Mouse (Mus musculus) small intestine, adult 2 months (tissue): ENCODE measurements around the gene 1700025G04Rik. TPM values are rescaled to one million over a fixed set of nuclear protein-coding genes. Genes with fewer than 3 reads are reported as not detected.
"Not testable (repeated sequence)": the region's sequence is repeated elsewhere in the genome, so short reads cannot be mapped to it uniquely, and the experiment has no call there.

Experiments
- H3K27ac ChIP-seq: fragments of 200-500 bp; 2 replicates; pipeline ENCODE4 v1.5.1; 2012; ENCODE audit warnings: low read depth, low read length, control low read depth, inconsistent platforms; ENCODE audit not compliant: insufficient read depth
- H3K27me3 ChIP-seq: fragments of 200-500 bp; 2 replicates; pipeline ENCODE4 v1.6.1; 2012; ENCODE audit warnings: mild to moderate bottlenecking, moderate library complexity, low read length, inconsistent platforms; ENCODE audit not compliant: control insufficient read depth, insufficient read depth
- H3K36me3 ChIP-seq: fragments of 200-500 bp; 2 replicates; pipeline ENCODE4 v1.6.1; 2012; ENCODE audit warnings: mild to moderate bottlenecking, low read length, control low read depth, inconsistent platforms; ENCODE audit not compliant: control insufficient read depth, insufficient read depth
- H3K4me1 ChIP-seq: fragments of 200-500 bp; 2 replicates; pipeline ENCODE4 v1.6.1; 2012; ENCODE audit warnings: low read length, inconsistent platforms, mixed read lengths; ENCODE audit not compliant: control insufficient read depth, insufficient read depth, insufficient read length
- H3K4me3 ChIP-seq: fragments of 200-500 bp; 2 replicates; pipeline ENCODE4 v1.5.1; 2012; ENCODE audit warnings: low read depth, mild to moderate bottlenecking, control low read depth, inconsistent platforms, low read length, moderate library complexity
- CTCF ChIP-seq: fragments of 200-500 bp; IDR thresholded peaks from 2 replicates; pipeline ENCODE4 v1.5.1; 2012; ENCODE audit warnings: low read depth, mild to moderate bottlenecking, control low read depth, inconsistent platforms, low read length, moderate library complexity, mixed read lengths; ENCODE audit not compliant: insufficient replicate concordance, insufficient read length; ENCODE audit errors: extremely low read depth
- POLR2A ChIP-seq: fragments of 200-500 bp; IDR thresholded peaks from 2 replicates; pipeline ENCODE4 v1.6.1; 2012; ENCODE audit warnings: low read depth, mild to moderate bottlenecking, control low read depth, inconsistent platforms, low read length, moderate library complexity
- WGBS: fragments of 180-500 bp; shearing (Covaris S2); methylation state at CpG from one replicate; pipeline ENCODE4 v1.1.7; 2018; 5-methylcytosine and 5-hydroxymethylcytosine counted together
- polyA plus RNA-seq: library from polyadenylated mRNA; depleted of rRNA; stranded (reverse); fragments of >200 nt; gene quantifications from 2 replicates; pipeline ENCODE4 v1.2.3, GENCODE M21; 2012

Gene 1700025G04Rik
- polyA plus RNA-seq, 1 experiment: 1.8 TPM

- Histone ChIP-seq H3K27ac (no peak overlapping the region), H3K27me3 (no peaks in the 10 kb centered on the region), H3K36me3 (peaks cover 33% of the 10 kb centered on the region), H3K4me1 (peaks cover 5% of the 10 kb centered on the region; the same call in 1 of the 2 replicates), H3K4me3 (no peak overlapping the region)
- WGBS: 84% methylated on average over 7 of the region's 7 CpGs
- TF ChIP-seq POLR2A (no peak), CTCF (no peak)
Measured at GRCm38 (mm10) chr1:151819190-151819589, 270.7 kb downstream of the 1700025G04Rik start.

GRCm38 (mm10) chr1:151816051-151816450 lies 273.9 kb downstream of the 1700025G04Rik start:
- 87% methylated on average over 3 of the region's 3 CpGs for WGBS
- no peak for TF ChIP-seq CTCF
- no peak for TF ChIP-seq POLR2A

DNA sequence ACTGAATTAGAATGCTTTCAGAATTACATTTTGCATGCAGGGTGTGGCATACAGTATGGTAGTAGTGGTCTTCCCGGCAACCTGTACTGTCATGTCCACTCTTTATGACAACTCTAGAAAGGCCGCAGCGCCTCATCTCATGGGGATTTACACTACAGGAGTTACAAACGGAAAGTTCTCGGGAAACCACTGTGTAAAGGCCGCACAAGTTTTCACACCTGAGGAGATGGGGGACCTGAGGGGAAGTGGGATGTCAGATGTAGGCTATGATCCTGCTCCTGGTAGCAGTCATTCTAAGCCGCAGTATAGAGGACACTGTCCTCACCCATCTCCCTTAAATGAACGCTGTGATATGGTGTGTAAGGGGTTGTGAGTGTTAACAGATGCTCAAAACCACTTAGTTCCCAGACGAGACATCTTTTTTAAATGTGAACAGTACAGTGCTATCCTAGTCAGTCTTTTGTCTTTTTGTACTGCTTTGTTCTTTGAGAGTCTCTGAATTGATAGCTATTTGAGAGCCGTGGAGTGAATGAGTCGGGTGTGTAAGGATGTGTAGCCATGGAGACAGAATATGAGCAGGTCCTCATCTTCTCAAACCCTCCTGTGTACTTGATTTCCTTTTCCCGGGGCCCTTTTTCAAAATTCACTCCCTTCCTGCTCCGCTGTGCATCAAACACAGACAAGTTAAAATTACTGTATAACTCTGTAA lies 277.8 kb downstream of the 1700025G04Rik start:
- WGBS: 93% methylated on average over 13 of the region's 13 CpGs
- TF ChIP-seq CTCF (no peak), POLR2A (no peak)
- no peaks in the 10 kb centered on the region for H3K4me1 ChIP-seq
- no peaks in the 10 kb centered on the region for H3K27me3 ChIP-seq
- no peak overlapping the region for H3K27ac ChIP-seq
- peaks cover 48% of the 10 kb centered on the region for H3K36me3 ChIP-seq
- no peak overlapping the region for H3K4me3 ChIP-seq

More at GRCm38 (mm10) chr1:151816051-151816450, 273.9 kb downstream of the 1700025G04Rik start:
- no peak overlapping the region for H3K27ac ChIP-seq
- no peak overlapping the region for H3K4me3 ChIP-seq
- H3K27me3 ChIP-seq: no peaks in the 10 kb centered on the region
- H3K36me3 ChIP-seq: peaks cover 46% of the 10 kb centered on the region
- H3K4me1 ChIP-seq: no peaks in the 10 kb centered on the region

DNA sequence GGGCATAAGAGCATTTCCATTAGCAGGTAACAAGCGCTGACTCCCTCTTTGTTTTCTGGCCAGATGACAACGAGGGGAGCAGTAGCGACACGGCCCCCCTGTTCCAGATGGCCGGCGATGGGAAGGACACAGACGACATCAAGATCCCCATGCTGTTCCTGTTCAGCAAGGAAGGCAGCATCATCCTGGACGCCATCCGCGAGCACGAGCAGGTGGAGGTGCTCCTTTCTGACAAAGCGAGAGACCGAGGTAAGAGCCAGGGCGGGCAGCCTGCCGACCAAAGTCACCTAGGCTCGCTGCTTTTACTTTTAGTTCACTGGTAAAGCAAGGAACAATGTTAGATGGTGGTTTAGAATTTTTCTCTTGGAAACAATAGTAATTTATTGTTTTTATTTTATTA lies 278.5 kb downstream of the 1700025G04Rik start:
- Histone ChIP-seq H3K4me1 (no peaks in the 10 kb centered on the region), H3K27ac (no peak overlapping the region), H3K4me3 (no peak overlapping the region), H3K36me3 (peaks cover 48% of the 10 kb centered on the region), H3K27me3 (no peaks in the 10 kb centered on the region)
- 93% methylated on average over 16 of the region's 16 CpGs for WGBS
- TF ChIP-seq CTCF: no peak
- no peak for TF ChIP-seq POLR2A

- WGBS: 90% methylated on average over 7 of the region's 7 CpGs
- no peak overlapping the region for H3K27ac ChIP-seq
- TF ChIP-seq POLR2A (no peak), CTCF (no peak)
- no peaks in the 10 kb centered on the region for H3K4me1 ChIP-seq
- H3K27me3 ChIP-seq: no peaks in the 10 kb centered on the region
- H3K36me3 ChIP-seq: peaks cover 44% of the 10 kb centered on the region
- no peak overlapping the region for H3K4me3 ChIP-seq
Measured at GRCm38 (mm10) chr1:151810628-151811421, 279.1 kb downstream of the 1700025G04Rik start.

GRCm38 (mm10) chr1:151807286-151807685 lies 282.6 kb downstream of the 1700025G04Rik start:
- Histone ChIP-seq H3K4me1 (no peaks in the 10 kb centered on the region), H3K27me3 (no peaks in the 10 kb centered on the region), H3K4me3 (no peak overlapping the region), H3K36me3 (peaks cover 46% of the 10 kb centered on the region), H3K27ac (no peak overlapping the region)
- WGBS: 80% methylated on average over 5 of the region's 5 CpGs
- TF ChIP-seq POLR2A (no peak), CTCF (no peak)

DNA sequence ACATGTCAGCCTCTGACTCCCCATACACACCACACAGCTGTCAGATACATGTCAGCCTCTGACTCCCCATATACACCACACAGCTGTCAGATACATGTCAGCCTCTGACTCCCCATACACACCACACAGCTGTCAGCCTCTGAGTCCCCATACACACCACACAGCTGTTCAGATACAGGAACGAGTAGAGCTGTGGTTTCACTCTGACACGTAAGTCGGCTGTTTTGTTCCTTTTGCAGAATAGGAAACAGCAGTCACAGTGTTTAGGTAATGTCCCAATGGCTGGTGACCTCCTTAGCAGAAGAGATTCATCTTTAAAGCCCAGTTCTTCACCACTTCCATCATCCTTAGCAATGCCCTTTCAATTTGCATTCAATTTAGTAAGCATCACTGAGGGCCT lies 287.1 kb downstream of the 1700025G04Rik start:
- peaks cover 43% of the 10 kb centered on the region for H3K36me3 ChIP-seq
- H3K27me3 ChIP-seq, H3K27ac ChIP-seq, H3K4me1 ChIP-seq, H3K4me3 ChIP-seq: not testable (repeated sequence)
- 76% methylated on average over 3 of the region's 3 CpGs for WGBS
